Mouse (Mus musculus) adrenal gland, postnatal 36 days (tissue): ENCODE measurements at regions not wholly inside any gene's neighbourhood (a gene's known extent, or its start where the extent isn't known, plus 50 kb on each side); places are given as distances from the start of the nearest gene placed in this dataset.

ENCODE experiments used
- DNase-seq, 2 experiments: peaks; one replicate each; pipeline ENCODE4 v3.0.0; 2021; ENCODE audit warnings: mixed read lengths in 1 of 2

GRCm38 (mm10) chr4:123990293-123991185 lies 72.7 kb upstream of the 4930535I16Rik start:
- peak; percentile 81 to 84 for DNase-seq
